Mouse (Mus musculus) hindbrain, embryonic 15.5 days (tissue): Measurements from ENCODE around the gene Ccdc115. TPM values are rescaled to one million over a fixed set of nuclear protein-coding genes. Genes with fewer than 3 reads are reported as not detected.

Experiments
- ATAC-seq: fragments of 200-750 bp; cut with Nextera tagmentation; 2 replicates; pipeline ENCODE4 v1.8.0; 2017; ENCODE audit warnings: low read depth, moderate number of reproducible peaks, moderate TSS enrichment; ENCODE audit not compliant: low FRiP score
- H3K27ac ChIP-seq: fragments of 300-500 bp; sonication (generic); replicated peaks from 2 replicates; pipeline ENCODE4 v1.5.1; 2015; ENCODE audit warnings: mild to moderate bottlenecking, inconsistent platforms
- H3K27me3 ChIP-seq: fragments of 300-500 bp; sonication (generic); 2 replicates; pipeline ENCODE4 v1.6.1; 2015; ENCODE audit warnings: control low read depth, inconsistent platforms
- H3K36me3 ChIP-seq: fragments of 300-500 bp; sonication (generic); 2 replicates; pipeline ENCODE4 v1.6.1; 2015; ENCODE audit warnings: control low read depth, inconsistent platforms
- H3K4me1 ChIP-seq: fragments of 300-500 bp; sonication (generic); replicated peaks from 2 replicates; pipeline ENCODE4 v1.6.1; 2015; ENCODE audit warnings: control low read depth, inconsistent platforms
- H3K4me2 ChIP-seq: fragments of 300-500 bp; sonication (generic); 2 replicates; pipeline ENCODE4 v1.6.1; 2015; ENCODE audit warnings: moderate library complexity, mild to moderate bottlenecking, inconsistent platforms
- H3K4me3 ChIP-seq: fragments of 300-500 bp; sonication (generic); 2 replicates; pipeline ENCODE4 v1.5.1; 2015; ENCODE audit warnings: mild to moderate bottlenecking, inconsistent platforms
- H3K9ac ChIP-seq: fragments of 300-500 bp; sonication (generic); 2 replicates; pipeline ENCODE4 v1.6.1; 2015; ENCODE audit warnings: inconsistent platforms
- H3K9me3 ChIP-seq: fragments of 300-500 bp; sonication (generic); 2 replicates; pipeline ENCODE4 v1.6.1; 2016; ENCODE audit warnings: control low read depth, inconsistent platforms
- WGBS: fragments of 180-500 bp; shearing (Covaris S2); methylation state at CpG from one replicate; pipeline ENCODE4 v1.1.7; 2015; 5-methylcytosine and 5-hydroxymethylcytosine counted together
- polyA plus RNA-seq: library from polyadenylated mRNA; unstranded; fragments of >200 nt; fragmentation: Nextera tagmentation; extraction: Ambion mirVana; gene quantifications from 2 replicates; pipeline ENCODE4 v1.2.1, GENCODE M21; 2015

The Ccdc115 gene
- 62.2 and 64.5 TPM in 2 replicates for polyA plus RNA-seq

GRCm38 (mm10) chr1:34439215-34439960 lies at the start of gene Ccdc115, which contains the start of gene Imp4:
Ccdc115 (minus strand) TSS chr1:34439672.
Imp4 (plus strand) TSS chr1:34439851.
- no peaks in the 10 kb centered on the region for H3K9me3 ChIP-seq
- H3K4me1 ChIP-seq: peaks cover 26% of the 10 kb centered on the region
- under 1% methylated on average over 45 of the region's 48 CpGs for WGBS
- no peaks in the 10 kb centered on the region for H3K27me3 ChIP-seq
- peak within 1 kb of the TSS; percentile 79 for H3K4me2 ChIP-seq
- H3K36me3 ChIP-seq: peaks cover 15% of the 10 kb centered on the region
- peak; percentile 94 for ATAC-seq
- H3K4me3 ChIP-seq: peak within 1 kb of the TSS; percentile 68
- peak within 1 kb of the TSS; percentile 82 for H3K27ac ChIP-seq
- peak within 1 kb of the TSS; percentile 51 for H3K9ac ChIP-seq

- Histone ChIP-seq H3K9me3 (no peaks in the 10 kb centered on the region), H3K27me3 (peaks cover 2% of the 10 kb centered on the region; the same call in 1 of the 2 replicates), H3K36me3 (no peaks in the 10 kb centered on the region), H3K9ac (no peak overlapping the region), H3K4me3 (no peak overlapping the region), H3K4me2 (no peak overlapping the region), H3K27ac (no peak overlapping the region), H3K4me1 (peaks cover 8% of the 10 kb centered on the region)
- 88% methylated on average over 3 of the region's 3 CpGs for WGBS
- ATAC-seq: no peak
These were observed 47.9 kb upstream of the Ccdc115 start for GRCm38 (mm10) chr1:34487383-34487782.

DNA sequence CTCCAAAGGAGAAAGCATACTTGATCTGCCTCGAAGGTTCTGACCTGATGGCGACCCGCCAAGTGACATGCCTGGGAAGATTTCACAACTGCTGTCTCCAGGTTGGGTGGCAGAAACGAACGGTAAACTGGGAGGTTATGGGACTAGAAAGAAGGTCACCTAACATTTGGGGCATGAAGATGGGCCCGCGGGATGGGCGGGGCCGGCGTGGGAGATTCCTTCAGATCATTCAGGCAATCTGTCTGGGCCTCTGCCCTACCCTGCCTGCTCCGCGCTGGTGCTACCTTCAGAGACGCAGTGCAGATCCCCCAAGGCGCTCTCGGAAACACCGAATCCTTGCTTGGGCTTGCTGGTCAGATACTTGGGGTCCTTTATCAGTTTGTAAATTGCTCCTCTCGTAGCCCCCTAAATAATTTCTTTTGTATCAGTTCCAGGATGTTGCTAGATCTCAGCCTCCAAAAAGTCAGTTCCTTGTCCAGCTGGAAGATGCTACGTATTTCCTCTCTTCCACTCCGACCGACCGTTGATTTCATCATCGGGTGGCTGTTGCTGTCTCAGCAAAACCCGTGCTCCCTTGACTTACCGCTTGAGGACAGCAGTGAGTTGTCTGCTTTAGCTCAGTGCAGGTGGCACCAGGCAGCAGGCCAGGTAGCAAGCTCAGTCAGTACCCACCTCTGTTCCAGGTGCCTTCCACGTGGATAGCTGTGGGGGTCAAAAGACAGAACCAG lies 46.2 kb upstream of the Ccdc115 start:
- Histone ChIP-seq H3K27me3 (peaks cover 2% of the 10 kb centered on the region; the same call in 1 of the 2 replicates), H3K4me3 (peak overlapping the region; percentile 40), H3K36me3 (no peaks in the 10 kb centered on the region), H3K27ac (0 out of 2 replicates have a peak overlapping the region, but pooled peaks have one; percentile 31), H3K4me2 (peak overlapping the region; percentile 74), H3K4me1 (peaks cover 8% of the 10 kb centered on the region), H3K9ac (peak overlapping the region; percentile 44), H3K9me3 (no peaks in the 10 kb centered on the region)
- 10% methylated on average over 25 of the region's 25 CpGs for WGBS
- peak; percentile 88 for ATAC-seq

DNA sequence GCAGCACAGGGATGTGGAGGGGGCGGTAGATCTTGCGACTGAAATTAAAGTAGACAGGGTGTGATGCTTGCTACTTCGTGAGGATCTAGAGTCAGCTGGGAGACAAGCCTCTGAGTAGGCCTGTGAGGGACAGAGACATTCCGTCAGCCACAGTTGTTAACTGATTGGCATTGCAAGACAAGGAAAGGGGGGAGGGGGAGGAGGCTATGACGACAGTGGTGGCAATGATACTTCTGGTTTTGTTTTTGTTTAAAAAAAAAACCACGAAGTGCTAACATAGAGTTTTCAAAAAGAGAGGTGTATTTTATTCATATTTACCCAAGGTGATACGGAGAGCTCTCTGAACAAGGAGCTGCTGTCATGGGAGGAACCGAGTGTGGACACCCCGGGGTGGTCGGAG lies 45.0 kb upstream of the Ccdc115 start:
- peaks cover 8% of the 10 kb centered on the region for H3K4me1 ChIP-seq
- H3K27ac ChIP-seq: no peak overlapping the region
- WGBS: 77% methylated on average over 10 of the region's 10 CpGs
- H3K4me2 ChIP-seq: no peak overlapping the region
- no peak for ATAC-seq
- no peaks in the 10 kb centered on the region for H3K9me3 ChIP-seq
- H3K9ac ChIP-seq: no peak overlapping the region
- no peaks in the 10 kb centered on the region for H3K36me3 ChIP-seq
- no peak overlapping the region for H3K4me3 ChIP-seq
- H3K27me3 ChIP-seq: peaks cover 2% of the 10 kb centered on the region; the same call in 1 of the 2 replicates

DNA sequence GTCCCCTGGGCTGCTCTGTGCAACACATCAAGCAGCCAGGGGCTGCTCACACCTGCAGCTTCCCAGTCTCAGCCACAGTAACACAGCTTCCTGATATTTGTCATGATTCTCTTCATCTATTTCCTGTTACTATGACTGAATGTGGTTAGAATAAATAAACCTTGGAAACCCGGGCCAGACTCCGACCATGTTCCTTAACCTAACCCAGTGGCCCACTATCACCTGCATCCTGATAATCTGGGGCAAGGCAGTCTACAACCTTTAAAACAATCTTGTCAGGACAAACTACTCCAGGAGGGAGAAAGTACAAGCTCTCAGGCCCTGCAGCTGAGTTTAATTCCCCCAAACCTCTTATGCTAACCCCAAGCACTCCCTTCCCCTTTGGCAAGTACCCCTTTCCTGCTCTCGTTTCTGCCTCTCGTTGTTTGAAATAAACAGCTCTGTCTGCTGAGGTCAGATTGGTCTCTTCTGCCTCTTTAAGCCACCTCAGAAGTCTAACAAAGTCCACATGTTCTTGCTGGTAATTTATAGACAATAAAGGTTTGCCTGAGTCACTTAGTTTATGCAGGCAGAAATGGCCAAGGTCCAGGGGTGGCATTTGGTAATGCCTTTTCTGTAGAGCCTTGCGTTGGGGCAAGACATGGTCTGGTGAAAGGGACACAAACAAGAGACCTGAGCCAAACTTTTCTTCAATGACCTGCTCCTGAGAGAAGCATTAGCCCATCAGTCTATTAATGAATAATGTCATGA lies 42.6 kb upstream of the Ccdc115 start:
- no peak for ATAC-seq
- peaks cover 2% of the 10 kb centered on the region; the same call in 1 of the 2 replicates for H3K27me3 ChIP-seq
- WGBS: 86% methylated on average over 5 of the region's 5 CpGs
- no peak overlapping the region for H3K4me3 ChIP-seq
- no peaks in the 10 kb centered on the region for H3K9me3 ChIP-seq
- H3K4me2 ChIP-seq: no peak overlapping the region
- H3K9ac ChIP-seq: no peak overlapping the region
- peaks cover 8% of the 10 kb centered on the region for H3K4me1 ChIP-seq
- no peak overlapping the region for H3K27ac ChIP-seq
- H3K36me3 ChIP-seq: no peaks in the 10 kb centered on the region

DNA sequence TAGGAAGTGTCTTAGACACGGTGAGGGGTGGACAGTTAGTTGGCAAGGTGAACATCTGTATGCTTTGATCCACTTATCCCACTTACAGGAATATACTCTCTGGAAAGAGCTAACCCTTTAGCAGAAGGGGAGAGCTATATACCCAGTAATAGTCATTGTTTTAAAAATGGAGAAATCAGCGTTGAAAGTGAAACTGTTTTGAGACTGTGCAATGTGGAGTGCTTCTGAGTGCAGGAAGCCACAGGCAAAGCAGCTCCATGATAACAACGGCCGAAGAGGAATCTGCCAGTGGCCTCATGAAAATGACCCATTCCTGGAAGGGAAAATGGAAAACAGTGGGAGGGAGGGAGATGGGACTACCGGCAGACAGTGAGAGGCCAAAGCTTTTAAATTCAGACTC lies 41.3 kb upstream of the Ccdc115 start:
- Histone ChIP-seq H3K27me3 (peaks cover 2% of the 10 kb centered on the region; the same call in 1 of the 2 replicates), H3K4me3 (no peak overlapping the region), H3K4me2 (no peak overlapping the region), H3K4me1 (peaks cover 8% of the 10 kb centered on the region), H3K27ac (no peak overlapping the region), H3K9ac (no peak overlapping the region), H3K9me3 (no peaks in the 10 kb centered on the region), H3K36me3 (no peaks in the 10 kb centered on the region)
- 80% methylated on average over 5 of the region's 5 CpGs for WGBS
- no peak for ATAC-seq

GRCm38 (mm10) chr1:34478891-34479655 lies 39.6 kb upstream of the Ccdc115 start:
- no peak overlapping the region for H3K27ac ChIP-seq
- H3K27me3 ChIP-seq: no peaks in the 10 kb centered on the region
- no peaks in the 10 kb centered on the region for H3K9me3 ChIP-seq
- no peaks in the 10 kb centered on the region for H3K4me1 ChIP-seq
- H3K4me2 ChIP-seq: no peak overlapping the region
- 0 out of 2 replicates have a peak overlapping the region, but pooled peaks have one; percentile 7 for H3K9ac ChIP-seq
- WGBS: 79% methylated on average over 11 of the region's 11 CpGs
- H3K36me3 ChIP-seq: no peaks in the 10 kb centered on the region
- H3K4me3 ChIP-seq: no peak overlapping the region
- no peak for ATAC-seq

DNA sequence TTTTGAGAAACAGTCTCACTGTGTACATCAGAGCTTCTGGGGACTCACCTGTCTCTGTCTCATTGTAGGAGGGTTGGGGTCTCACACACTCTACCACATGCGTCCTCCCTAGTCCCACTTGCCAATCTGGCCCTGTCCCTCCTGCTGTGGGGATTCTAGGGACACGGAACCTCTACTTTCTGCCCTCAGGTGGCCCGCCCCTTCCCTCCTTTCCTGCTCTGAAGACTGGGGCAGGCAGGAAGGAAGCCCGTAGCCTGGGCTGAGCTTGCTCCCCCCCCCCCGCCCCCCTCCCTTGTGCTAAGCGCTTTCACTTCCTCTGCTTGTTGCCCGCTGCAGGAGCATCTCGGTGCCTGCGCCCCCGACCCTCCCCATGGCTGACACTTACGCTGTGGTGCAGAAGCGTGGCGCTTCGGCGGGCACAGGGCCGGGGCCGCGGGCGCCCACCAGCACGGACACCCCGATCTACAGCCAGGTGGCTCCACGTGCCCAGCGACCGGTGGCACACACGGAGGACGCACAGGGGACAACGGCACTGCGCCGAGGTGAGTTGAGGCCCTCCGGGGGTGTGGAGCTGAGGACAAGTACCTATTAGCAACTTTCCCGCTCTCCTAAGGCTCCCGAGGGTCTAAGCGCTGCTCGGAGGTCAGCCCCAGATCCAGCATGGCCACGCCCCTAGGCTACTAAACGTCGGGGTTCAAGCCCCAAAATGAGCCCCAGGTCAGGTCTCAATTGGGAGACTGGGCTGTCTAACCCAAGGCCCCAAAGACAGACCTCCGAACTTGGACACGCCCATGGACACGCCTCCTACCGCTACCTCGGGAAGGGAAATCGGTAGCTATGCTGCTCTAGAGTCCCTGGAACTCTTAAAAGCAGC lies 33.2 kb upstream of the Ccdc115 start:
- ATAC-seq: peak; percentile 75
- peak overlapping the region; percentile 77 for H3K4me2 ChIP-seq

DNA sequence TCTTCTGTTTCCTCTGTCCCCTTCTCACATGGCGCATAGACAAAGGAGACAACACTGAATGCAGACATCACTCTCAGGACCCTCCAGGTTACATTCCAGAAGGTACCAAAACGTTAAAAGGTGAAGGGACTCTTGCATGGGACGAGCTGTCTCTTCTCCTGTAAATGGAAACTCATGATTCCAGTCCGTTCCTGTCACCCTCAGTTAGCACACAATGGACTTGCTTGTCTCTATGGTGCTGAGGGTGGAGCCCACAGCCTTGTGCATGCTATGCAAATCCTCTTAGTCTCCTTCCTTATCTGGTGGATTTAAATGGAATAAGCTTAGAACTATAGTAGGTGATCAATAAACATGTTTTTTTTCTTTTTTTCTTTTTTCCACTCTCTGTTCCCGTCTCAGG lies 30.3 kb upstream of the Ccdc115 start:
- ATAC-seq: no peak
- Histone ChIP-seq H3K4me2 (no peak overlapping the region), H3K4me1 (peaks cover 10% of the 10 kb centered on the region), H3K27ac (no peak overlapping the region), H3K27me3 (peaks cover 24% of the 10 kb centered on the region), H3K9ac (no peak overlapping the region), H3K36me3 (no peaks in the 10 kb centered on the region), H3K4me3 (no peak overlapping the region), H3K9me3 (no peaks in the 10 kb centered on the region)
- WGBS: 74% methylated on average over 5 of the region's 5 CpGs

More for the DNA sequence above, 33.2 kb upstream of the Ccdc115 start:
- Histone ChIP-seq H3K9me3 (no peaks in the 10 kb centered on the region), H3K27me3 (peaks cover 24% of the 10 kb centered on the region), H3K4me1 (peaks cover 10% of the 10 kb centered on the region), H3K9ac (peak overlapping the region; percentile 23; the same call in 1 of the 2 replicates), H3K27ac (no peak overlapping the region), H3K36me3 (no peaks in the 10 kb centered on the region), H3K4me3 (peak overlapping the region; percentile 38)
- under 1% methylated on average over 42 of the region's 43 CpGs for WGBS

DNA sequence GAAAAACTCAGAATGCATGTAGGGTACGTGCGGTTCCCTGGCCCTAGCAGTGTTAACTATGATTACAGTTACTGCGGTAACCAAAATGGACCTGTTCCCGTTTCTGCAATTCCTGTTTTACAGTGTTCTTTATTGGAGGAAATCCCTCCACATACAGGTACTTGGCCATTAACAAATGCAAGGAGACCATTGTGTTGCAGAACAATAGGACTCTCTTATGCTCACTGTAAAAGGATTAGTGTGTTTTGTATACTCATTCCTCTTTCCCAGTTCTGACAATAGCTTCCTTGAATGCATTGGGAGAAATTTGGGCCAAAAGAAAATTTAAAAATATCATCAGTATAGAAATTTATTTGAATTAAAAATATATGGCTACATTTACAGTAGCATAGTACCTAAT lies 29.0 kb upstream of the Ccdc115 start:
- Histone ChIP-seq H3K4me2 (no peak overlapping the region), H3K27me3 (peaks cover 23% of the 10 kb centered on the region), H3K27ac (no peak overlapping the region), H3K4me1 (peaks cover 10% of the 10 kb centered on the region), H3K4me3 (no peak overlapping the region), H3K9ac (no peak overlapping the region), H3K36me3 (no peaks in the 10 kb centered on the region), H3K9me3 (no peaks in the 10 kb centered on the region)
- 71% methylated on average over 4 of the region's 4 CpGs for WGBS
- ATAC-seq: no peak
